ENCODE assay signal across 10 mouse cellular contexts in genomic region chr14:59721957-59722356, GRCm38 (mm10).
DNase-seq lines count a peak whose midpoint lies in the region; ATAC-seq and TF ChIP-seq lines count a peak whose summit lies in the region.
"Had no signal": no experiment of that assay in that cellular context is flagged by ENCODE, and none has a peak within 500 bp of the region (broad histone marks: within the 10 kb centered on the region; RNA-seq: fewer than 3 reads in every experiment).

No protein-coding gene starts in this region.

- H3K9me3 ChIP-seq in hindbrain, postnatal 0 days (ENCODE audit: low read length) = no peaks in the 10 kb centered on the region
- no peaks in the 10 kb centered on the region for H3K9me3 ChIP-seq in hindbrain, embryonic 13.5 days
- no peaks in the 10 kb centered on the region for H3K9me3 ChIP-seq in lung, embryonic 15.5 days
- H3K9me3 ChIP-seq: midbrain, embryonic 12.5 days had no signal

- no peak overlapping the region for H3K9ac ChIP-seq in hindbrain, postnatal 0 days (replicated peaks; ENCODE audit: low read length)
- no peak overlapping the region for H3K9ac ChIP-seq in hindbrain, embryonic 13.5 days
- no peak overlapping the region for H3K9ac ChIP-seq in lung, embryonic 15.5 days
- H3K9ac ChIP-seq: midbrain, embryonic 12.5 days had no signal

- no peak overlapping the region for H3K4me3 ChIP-seq in hindbrain, postnatal 0 days (ENCODE audit: low read length)
- H3K4me3 ChIP-seq in hindbrain, embryonic 13.5 days = no peak overlapping the region
- no peak overlapping the region for H3K4me3 ChIP-seq in lung, embryonic 15.5 days
- H3K4me3 ChIP-seq: midbrain, embryonic 12.5 days had no signal

- no peaks in the 10 kb centered on the region for H3K27me3 ChIP-seq in hindbrain, postnatal 0 days (ENCODE audit: insufficient read depth, low read length)
- peaks cover 55% of the 10 kb centered on the region for H3K27me3 ChIP-seq in hindbrain, embryonic 13.5 days
- no peaks in the 10 kb centered on the region for H3K27me3 ChIP-seq in lung, embryonic 15.5 days

- H3K36me3 ChIP-seq in hindbrain, postnatal 0 days (ENCODE audit: insufficient read depth, low read length) = no peaks in the 10 kb centered on the region
- no peaks in the 10 kb centered on the region for H3K36me3 ChIP-seq in hindbrain, embryonic 13.5 days
- no peaks in the 10 kb centered on the region for H3K36me3 ChIP-seq in lung, embryonic 15.5 days
- H3K36me3 ChIP-seq: G1E; midbrain, embryonic 12.5 days had no signal

- H3K27ac ChIP-seq in hindbrain, postnatal 0 days = no peak overlapping the region
- no peak overlapping the region for H3K27ac ChIP-seq in hindbrain, embryonic 13.5 days
- no peak overlapping the region for H3K27ac ChIP-seq in lung, embryonic 15.5 days
- H3K27ac ChIP-seq: midbrain, embryonic 12.5 days had no signal

- no peak for TF ChIP-seq CTCF in hindbrain, postnatal 0 days (IDR thresholded peaks at IDR 0.05; ENCODE audit: low read depth)

- no peak for ATAC-seq in hindbrain, postnatal 0 days
- ATAC-seq in hindbrain, embryonic 13.5 days (ENCODE audit: low FRiP score) = no peak
- ATAC-seq in lung, embryonic 15.5 days (ENCODE audit: borderline replicate concordance, extremely low read depth, low FRiP score, low TSS enrichment) = peak; percentile 27; the same call in 1 of the 2 replicates

- H3K4me2 ChIP-seq in hindbrain, postnatal 0 days (ENCODE audit: low read depth, low read length) = no peak overlapping the region
- no peak overlapping the region for H3K4me2 ChIP-seq in hindbrain, embryonic 13.5 days
- no peak overlapping the region for H3K4me2 ChIP-seq in lung, embryonic 15.5 days
- H3K4me2 ChIP-seq: midbrain, embryonic 12.5 days had no signal

- WGBS in hindbrain, postnatal 0 days = 65% methylated on average over 4 of the region's 4 CpGs
- 83% methylated on average over 4 of the region's 4 CpGs for WGBS in hindbrain, embryonic 13.5 days
- 43% methylated on average over 4 of the region's 4 CpGs for WGBS in lung, embryonic 15.5 days

- peak; percentile 42 for DNase-seq in hindbrain, postnatal 0 days (ENCODE audit: low spot score)
- peak; percentile 52 for DNase-seq in Muller cell, postnatal 12 days (ENCODE audit: inconsistent ontology term)
- DNase-seq in cerebellum, adult 9-11 months = peak; percentile 62
- no peak for DNase-seq in urinary bladder, adult 18-20 months (ENCODE audit: low spot score in 2 of 2)
- no peak for DNase-seq in adrenal gland, postnatal 14 days
- DNase-seq in urinary bladder, postnatal 14 days (ENCODE audit: low spot score) = no peak

- no peaks in the 10 kb centered on the region for H3K4me1 ChIP-seq in hindbrain, postnatal 0 days (ENCODE audit: insufficient read depth, low read length)
- no peaks in the 10 kb centered on the region for H3K4me1 ChIP-seq in hindbrain, embryonic 13.5 days (replicated peaks)
- peaks cover 12% of the 10 kb centered on the region for H3K4me1 ChIP-seq in lung, embryonic 15.5 days

Comparison
In these comparisons a context has a peak if more than half of its experiments do, and no peak if none do; other contexts are left out.
1. DNase-seq: peak in hindbrain, postnatal 0 days (single experiment), Muller cell, postnatal 12 days (single experiment) and cerebellum, adult 9-11 months (single experiment); none in urinary bladder, adult 18-20 months (0 of 2), adrenal gland, postnatal 14 days (single experiment) and urinary bladder, postnatal 14 days (single experiment).